Comparison of ENCODE assay signal across 8 mouse cellular contexts in genomic region chr19:45047935-45048643, GRCm38 (mm10). TPM values are rescaled to one million over a fixed set of nuclear protein-coding genes. Genes with fewer than 3 reads are reported as not detected.
A peak's percentile ranks its signal among the peaks of the same experiment; 100 is the strongest.
DNase-seq lines count a peak whose midpoint lies in the region; ATAC-seq and TF ChIP-seq lines count a peak whose summit lies in the region.

No protein-coding gene starts in this region.

- no peak for TF ChIP-seq CTCF in CH12.LX (conservative IDR thresholded peaks at IDR 0.05 in 1 of 2, IDR thresholded peaks at IDR 0.05 in 1 of 2; ENCODE audit: low read depth in 2 of 2, low read length in 2 of 2)
- no peak for TF ChIP-seq CTCF in brain, embryonic 14.5 days (IDR thresholded peaks at IDR 0.05; ENCODE audit: borderline replicate concordance, extremely low read depth, insufficient read depth, insufficient read length)
- TF ChIP-seq CTCF in lung, postnatal 0 days (IDR thresholded peaks at IDR 0.05): 0 out of 2 replicates have a peak, but pooled peaks have one; percentile 5

- H3K4me3 ChIP-seq in CH12.LX (replicated peaks in 1 of 3; ENCODE audit: low read depth in 2 of 3, low read length in 2 of 3, poor library complexity in 1 of 3): peak overlapping the region; percentile 65 to 93 (median 70)
- peak overlapping the region; percentile 51 for H3K4me3 ChIP-seq in forebrain, embryonic 14.5 days (ENCODE audit: low read depth, low read length)
- H3K4me3 ChIP-seq in hindbrain, embryonic 12.5 days: peak overlapping the region; percentile 49
- peak overlapping the region; percentile 57 for H3K4me3 ChIP-seq in lung, postnatal 0 days (ENCODE audit: low read depth, low read length)

- H3K79me2 ChIP-seq in CH12.LX (replicated peaks; ENCODE audit: control insufficient read depth, extremely low read depth, insufficient read depth, poor library complexity, severe bottlenecking): no peaks in the 10 kb centered on the region

- peaks cover 4 to 26% of the 10 kb centered on the region in 2 experiments; a peak in 3 of 4 replicates for H3K4me1 ChIP-seq in CH12.LX (ENCODE audit: control insufficient read depth in 1 of 2, insufficient read depth in 2 of 2)
- H3K4me1 ChIP-seq in forebrain, embryonic 14.5 days (ENCODE audit: control insufficient read depth, insufficient read depth, low read length): peaks cover 28% of the 10 kb centered on the region
- H3K4me1 ChIP-seq in hindbrain, embryonic 12.5 days: peaks cover 34% of the 10 kb centered on the region
- peaks cover 7% of the 10 kb centered on the region for H3K4me1 ChIP-seq in lung, postnatal 0 days (ENCODE audit: insufficient read depth, low read depth, low read length)

- peak overlapping the region; percentile 50 for H3K9ac ChIP-seq in CH12.LX (ENCODE audit: insufficient read depth, low read depth)
- peak overlapping the region; percentile 77 for H3K9ac ChIP-seq in forebrain, embryonic 14.5 days (ENCODE audit: low read length)
- H3K9ac ChIP-seq in hindbrain, embryonic 12.5 days: peak overlapping the region; percentile 69
- peak overlapping the region; percentile 65 for H3K9ac ChIP-seq in lung, postnatal 0 days (replicated peaks; ENCODE audit: low read depth)

- no peak for TF ChIP-seq RAD21 in CH12.LX (IDR thresholded peaks at IDR 0.05; ENCODE audit: low read depth, low read length)

- peaks cover 41% of the 10 kb centered on the region for H3K27me3 ChIP-seq in CH12.LX (replicated peaks)
- peaks cover 6% of the 10 kb centered on the region; the same call in 1 of the 2 replicates for H3K27me3 ChIP-seq in forebrain, embryonic 14.5 days (replicated peaks; ENCODE audit: control insufficient read depth, insufficient read depth, low read length)
- H3K27me3 ChIP-seq in hindbrain, embryonic 12.5 days: peaks cover 28% of the 10 kb centered on the region
- H3K27me3 ChIP-seq in lung, postnatal 0 days (replicated peaks; ENCODE audit: insufficient read depth, low read length): peaks cover 17% of the 10 kb centered on the region; the same call in 1 of the 2 replicates

- no peak overlapping the region for H3K27ac ChIP-seq in CH12.LX (ENCODE audit: insufficient read depth, low read depth)
- H3K27ac ChIP-seq in forebrain, embryonic 14.5 days (ENCODE audit: low read depth, low read length): peak overlapping the region; percentile 90
- peak overlapping the region; percentile 87 for H3K27ac ChIP-seq in hindbrain, embryonic 12.5 days
- H3K27ac ChIP-seq in lung, postnatal 0 days (ENCODE audit: low read length): peak overlapping the region; percentile 99

- in situ Hi-C loops in CH12.LX (cut with MboI; ENCODE audit: low pct_ligation_motif_present, low pct_unique_long_range_greater_than_20kb, low sequenced_read_pairs): loop anchor here (25.0 kb wide), 1 partner anchor 461 kb away; no protein-coding TSS in a partner anchor

- H3K36me3 ChIP-seq in CH12.LX (replicated peaks in 1 of 2; ENCODE audit: control insufficient read depth in 1 of 2, insufficient read depth in 1 of 2, low read length in 1 of 2): peaks cover 9 to 35% of the 10 kb centered on the region in 2 experiments
- H3K36me3 ChIP-seq in forebrain, embryonic 14.5 days (ENCODE audit: control insufficient read depth, insufficient read depth, low read length): peaks cover 36% of the 10 kb centered on the region
- peaks cover 20% of the 10 kb centered on the region; the same call in 1 of the 2 replicates for H3K36me3 ChIP-seq in hindbrain, embryonic 12.5 days
- H3K36me3 ChIP-seq in lung, postnatal 0 days (ENCODE audit: insufficient read depth, low read length): peaks cover 11% of the 10 kb centered on the region; the same call in 1 of the 2 replicates

- no peak; the same call in 1 of the 2 replicates for TF ChIP-seq EP300 in CH12.LX (IDR thresholded peaks at IDR 0.05; ENCODE audit: low read length)
- peak; percentile 69 for TF ChIP-seq EP300 in lung, postnatal 0 days (IDR thresholded peaks at IDR 0.05)

- peak; percentile 60 for ATAC-seq in forebrain, embryonic 14.5 days
- ATAC-seq in hindbrain, embryonic 12.5 days (ENCODE audit: low FRiP score): peak; percentile 59
- peak; percentile 89 for ATAC-seq in lung, postnatal 0 days

- DNase-seq in CH12.LX (ENCODE audit: extremely low read depth): peak; percentile 53
- DNase-seq in brain, embryonic 14.5 days (ENCODE audit: low read depth): peak; percentile 70
- DNase-seq in forebrain, embryonic 14.5 days (ENCODE audit: low spot score): peak; percentile 65
- peak; percentile 51 to 55 for DNase-seq in layer of hippocampus, postnatal 25 days (ENCODE audit: extremely low spot score in 1 of 2, low spot score in 1 of 2)
- DNase-seq in lung, postnatal 0 days (ENCODE audit: low spot score): peak; percentile 98
- peak; percentile 61 for DNase-seq in right cerebral cortex, postnatal 14 days
- DNase-seq in ovary, postnatal 14 days (ENCODE audit: low spot score): no peak

- H3K9me3 ChIP-seq in CH12.LX (replicated peaks; ENCODE audit: low read length): no peaks in the 10 kb centered on the region
- no peaks in the 10 kb centered on the region for H3K9me3 ChIP-seq in forebrain, embryonic 14.5 days (replicated peaks; ENCODE audit: control insufficient read depth, low read length)
- no peaks in the 10 kb centered on the region for H3K9me3 ChIP-seq in hindbrain, embryonic 12.5 days (replicated peaks)
- no peaks in the 10 kb centered on the region for H3K9me3 ChIP-seq in lung, postnatal 0 days (ENCODE audit: low read length)

- peak overlapping the region; percentile 45 for H3K4me2 ChIP-seq in CH12.LX (ENCODE audit: insufficient read depth, low read depth, poor library complexity, severe bottlenecking)
- H3K4me2 ChIP-seq in forebrain, embryonic 14.5 days (ENCODE audit: low read length): peak overlapping the region; percentile 68
- peak overlapping the region; percentile 71 for H3K4me2 ChIP-seq in hindbrain, embryonic 12.5 days (replicated peaks)
- peak overlapping the region; percentile 67 for H3K4me2 ChIP-seq in lung, postnatal 0 days (replicated peaks; ENCODE audit: low read depth, low read length)

- dilution Hi-C loops in CH12.LX (cut with MboI; ENCODE audit: extremely low pct_ligation_motif_present, extremely low pct_unique_long_range_greater_than_20kb, low sequenced_read_pairs): no loop called here

- no peak for TF ChIP-seq POLR2A in CH12.LX (IDR thresholded peaks at IDR 0.05; ENCODE audit: low read depth, low read length)
- no peak for TF ChIP-seq POLR2A in brain, embryonic 14.5 days (IDR thresholded peaks at IDR 0.05; ENCODE audit: borderline replicate concordance, extremely low read depth, insufficient read depth, insufficient read length, poor library complexity, severe bottlenecking)

- WGBS in forebrain, embryonic 14.5 days: 41% methylated on average over 11 of the region's 11 CpGs
- 53% methylated on average over 11 of the region's 11 CpGs for WGBS in hindbrain, embryonic 12.5 days
- 6% methylated on average over 11 of the region's 11 CpGs for WGBS in lung, postnatal 0 days

RNA-seq across cellular contexts. Expression of gene Sfxn3, which starts 0.8 kb away (rescaled TPM):
- total RNA-seq in CH12.LX (2012; rRNA removed) (2.4 and 3.6 TPM in 2 replicates), CH12.LX (2014; rRNA removed) (0.95 and 1.4 TPM in 2 replicates)
- polyA plus RNA-seq in CH12.LX (2012; ENCODE audit: insufficient read length, low read depth): 3.1 and 4.2 TPM in 2 replicates
- 83.3 and 93.1 TPM in 2 replicates for polyA plus RNA-seq in brain, embryonic 14.5 days (2012; rRNA removed)
- 54.2 and 56.5 TPM in 2 replicates for polyA plus RNA-seq in forebrain, embryonic 14.5 days (2014; fragmentation: Nextera tagmentation; extraction: Ambion mirVana)
- polyA plus RNA-seq in hindbrain, embryonic 12.5 days (2016; fragmentation: Nextera tagmentation; extraction: Ambion mirVana): 38.2 and 41.6 TPM in 2 replicates
- 100 to 1,000 TPM in 1 of 2 experiments, 10 to 100 TPM in 1; 89.0 to 105 TPM for total RNA-seq in layer of hippocampus, postnatal 25 days (2021)
- polyA plus RNA-seq in lung, postnatal 0 days (2015; fragmentation: Nextera tagmentation; extraction: Ambion mirVana): 45.6 and 53.0 TPM in 2 replicates

RNA-seq across cellular contexts. Expression of gene Pdzd7, which starts 2.6 kb away (rescaled TPM):
- total RNA-seq in CH12.LX (2012; rRNA removed): 0.04 and 0.17 TPM in 2 replicates
- total RNA-seq in CH12.LX (2014; rRNA removed): 0.12 and 0.20 TPM in 2 replicates
- 0.15 TPM in 1 of 2 replicates, not detected in the other for polyA plus RNA-seq in CH12.LX (2012; ENCODE audit: insufficient read length, low read depth)
- 8.8 and 9.8 TPM in 2 replicates for polyA plus RNA-seq in brain, embryonic 14.5 days (2012; rRNA removed)
- 1.1 and 1.8 TPM in 2 replicates for polyA plus RNA-seq in forebrain, embryonic 14.5 days (2014; fragmentation: Nextera tagmentation; extraction: Ambion mirVana)
- 0.72 and 0.81 TPM in 2 replicates for polyA plus RNA-seq in hindbrain, embryonic 12.5 days (2016; fragmentation: Nextera tagmentation; extraction: Ambion mirVana)
- total RNA-seq in layer of hippocampus, postnatal 25 days (2021): 1 to 10 TPM; 1.8 to 2.9 TPM
- polyA plus RNA-seq in lung, postnatal 0 days (2015; fragmentation: Nextera tagmentation; extraction: Ambion mirVana): 0.12 and 0.13 TPM in 2 replicates

RNA-seq across cellular contexts. Expression of gene Kazald1, which starts 27.0 kb away (rescaled TPM):
- total RNA-seq in CH12.LX (2012; rRNA removed) (0.63 and 1.2 TPM in 2 replicates), CH12.LX (2014; rRNA removed) (0.23 and 0.27 TPM in 2 replicates)
- 0.31 and 0.44 TPM in 2 replicates for polyA plus RNA-seq in CH12.LX (2012; ENCODE audit: insufficient read length, low read depth)
- polyA plus RNA-seq in brain, embryonic 14.5 days (2012; rRNA removed): 1.5 and 3.0 TPM in 2 replicates
- 1.1 TPM in 2 replicates for polyA plus RNA-seq in forebrain, embryonic 14.5 days (2014; fragmentation: Nextera tagmentation; extraction: Ambion mirVana)
- 9.4 and 14.1 TPM in 2 replicates for polyA plus RNA-seq in hindbrain, embryonic 12.5 days (2016; fragmentation: Nextera tagmentation; extraction: Ambion mirVana)
- total RNA-seq in layer of hippocampus, postnatal 25 days (2021): 1 to 10 TPM; 1.2 to 1.7 TPM
- 11.2 and 12.8 TPM in 2 replicates for polyA plus RNA-seq in lung, postnatal 0 days (2015; fragmentation: Nextera tagmentation; extraction: Ambion mirVana)

RNA-seq across cellular contexts. Expression of gene Lzts2, which starts 33.9 kb away (rescaled TPM):
- total RNA-seq in CH12.LX (2012; rRNA removed) (17.5 and 22.1 TPM in 2 replicates), CH12.LX (2014; rRNA removed) (0.68 and 0.73 TPM in 2 replicates)
- polyA plus RNA-seq in CH12.LX (2012; ENCODE audit: insufficient read length, low read depth): 2.2 and 3.1 TPM in 2 replicates
- 39.9 and 40.6 TPM in 2 replicates for polyA plus RNA-seq in brain, embryonic 14.5 days (2012; rRNA removed)
- polyA plus RNA-seq in forebrain, embryonic 14.5 days (2014; fragmentation: Nextera tagmentation; extraction: Ambion mirVana): 15.3 and 17.2 TPM in 2 replicates
- 71.0 and 72.1 TPM in 2 replicates for polyA plus RNA-seq in hindbrain, embryonic 12.5 days (2016; fragmentation: Nextera tagmentation; extraction: Ambion mirVana)
- 10 to 100 TPM; 27.3 to 29.3 TPM for total RNA-seq in layer of hippocampus, postnatal 25 days (2021)
- 56.0 and 59.4 TPM in 2 replicates for polyA plus RNA-seq in lung, postnatal 0 days (2015; fragmentation: Nextera tagmentation; extraction: Ambion mirVana)

RNA-seq across cellular contexts. Expression of gene Mrpl43, which starts 41.8 kb away (rescaled TPM):
- 72.7 and 76.6 TPM in 2 replicates for total RNA-seq in CH12.LX (2012; rRNA removed)
- total RNA-seq in CH12.LX (2014; rRNA removed): 63.5 and 72.7 TPM in 2 replicates
- 75.1 and 77.9 TPM in 2 replicates for polyA plus RNA-seq in CH12.LX (2012; ENCODE audit: insufficient read length, low read depth)
- 96.2 and 115 TPM in 2 replicates for polyA plus RNA-seq in brain, embryonic 14.5 days (2012; rRNA removed)
- 67.1 and 68.4 TPM in 2 replicates for polyA plus RNA-seq in forebrain, embryonic 14.5 days (2014; fragmentation: Nextera tagmentation; extraction: Ambion mirVana)
- polyA plus RNA-seq in hindbrain, embryonic 12.5 days (2016; fragmentation: Nextera tagmentation; extraction: Ambion mirVana): 79.4 and 81.6 TPM in 2 replicates
- 10 to 100 TPM; 43.8 to 45.0 TPM for total RNA-seq in layer of hippocampus, postnatal 25 days (2021)
- 62.6 and 63.3 TPM in 2 replicates for polyA plus RNA-seq in lung, postnatal 0 days (2015; fragmentation: Nextera tagmentation; extraction: Ambion mirVana)
